Mouse (Mus musculus): ENCODE data around the gene Olfr1030.
"Not testable (repeated sequence)": the region's sequence is repeated elsewhere in the genome, so short reads cannot be mapped to it uniquely, and the experiment has no call there.

Olfr1030 gene

DNA sequence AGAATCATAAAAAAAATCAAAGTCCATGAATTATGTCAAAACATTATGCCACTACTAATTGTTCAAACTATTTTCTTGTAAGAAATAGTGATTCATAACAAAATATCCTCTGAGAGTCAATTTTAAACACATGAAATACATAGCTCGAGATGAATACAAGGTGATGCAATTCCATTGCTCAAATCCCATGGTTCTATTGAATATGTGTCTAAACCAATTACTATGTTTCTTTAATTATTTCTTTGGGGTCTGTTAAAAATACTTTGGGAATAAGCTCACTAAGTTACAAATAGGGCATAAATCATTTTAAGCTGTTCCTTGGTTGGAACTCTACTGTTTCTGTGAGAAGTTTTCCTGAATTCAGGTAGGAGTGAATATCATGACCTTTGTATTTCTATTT is at the start of gene Olfr1030:
TSS of gene Olfr1030 (plus strand) at position 301 of the 400 bp plus-strand sequence.
- no peak for DNase-seq

DNA sequence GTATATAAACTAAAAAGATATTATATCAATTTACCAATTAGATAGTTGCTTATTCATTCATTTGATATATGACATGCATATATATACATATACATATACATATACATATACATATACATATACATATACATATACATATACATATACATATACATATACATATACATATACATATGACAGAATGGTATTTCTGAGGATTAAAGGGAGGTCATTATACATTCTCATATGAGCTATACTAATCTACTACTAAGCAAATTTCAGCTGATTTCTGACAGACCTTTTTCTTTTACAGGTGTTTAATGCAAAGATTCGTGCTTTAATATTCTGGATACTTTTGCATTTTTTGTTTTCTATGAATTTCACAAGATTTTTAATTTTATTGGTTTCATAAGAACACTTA is 28.9 kb upstream of the Olfr1030 start, which contains the start of gene Olfr1028:
TSS of gene Olfr1028 (plus strand) at position 301 of the 400 bp plus-strand sequence.
- no peak for DNase-seq

DNA sequence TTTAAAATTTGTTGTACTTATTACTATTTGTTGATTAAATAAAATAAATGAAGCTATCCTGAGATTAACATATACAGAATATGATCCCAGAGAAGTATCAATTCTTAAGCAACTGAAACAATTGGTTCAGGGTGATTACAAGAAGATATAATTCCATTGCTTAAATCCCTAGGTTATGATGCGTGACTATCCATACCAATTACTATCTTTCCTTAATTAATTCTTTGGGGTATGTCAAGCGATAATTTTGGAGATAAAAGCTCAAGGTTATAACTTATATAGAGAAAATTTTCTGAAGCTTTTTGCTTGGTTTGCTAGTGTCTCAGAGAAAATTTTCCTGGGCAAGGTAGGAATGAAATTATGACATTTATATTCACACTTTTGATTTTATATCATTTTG is 5.5 kb upstream of the Olfr1030 start, which contains the start of gene Olfr1029:
TSS of gene Olfr1029 (plus strand) at position 301 of the 400 bp plus-strand sequence.
- no peak for DNase-seq

- no peak for DNase-seq
Measured at GRCm38 (mm10) chr2:85990004-85990403, 10.9 kb downstream of the Olfr1030 start, which contains the start of gene Olfr1031. Gene Olfr1031, plus strand, starts transcription at chr2:85990304.

DNA sequence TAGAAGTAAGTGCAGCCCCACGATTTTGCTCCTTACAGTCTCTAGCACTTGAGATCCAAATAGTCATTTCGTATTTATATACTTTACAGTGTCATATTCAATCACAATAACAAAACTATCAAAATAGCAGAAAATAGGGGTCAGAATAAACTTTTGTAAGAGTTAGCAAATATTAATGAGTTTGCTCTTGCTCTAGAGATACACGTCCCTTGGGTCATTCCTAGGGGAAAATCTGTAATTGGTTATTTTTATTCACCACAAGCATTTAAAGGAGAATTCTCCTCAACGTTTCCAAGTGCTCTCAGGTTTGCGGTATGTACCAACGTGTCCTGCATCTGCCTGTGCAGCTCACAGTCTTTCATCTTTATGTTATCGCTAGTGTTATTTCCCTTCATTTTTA is 26.2 kb downstream of the Olfr1030 start, which contains the start of gene Olfr1032:
TSS of gene Olfr1032 (plus strand) at position 301 of the 400 bp plus-strand sequence.
- DNase-seq, result no peak

GRCm38 (mm10) chr2:86020406-86020805 is 41.3 kb downstream of the Olfr1030 start, which contains the start of gene Olfr1033:
Gene Olfr1033, plus strand, starts transcription at chr2:86020633.
- DNase-seq, result not testable (repeated sequence)

GRCm38 (mm10) chr2:86021518-86021917 is 42.4 kb downstream of the Olfr1030 start:
- not testable (repeated sequence) for DNase-seq

All from lung, postnatal 4 days (tissue).